Mouse (Mus musculus): Measurements from ENCODE around the gene Sox5.
A peak's percentile ranks its signal among the peaks of the same experiment; 100 is the strongest.

Gene Sox5

DNA sequence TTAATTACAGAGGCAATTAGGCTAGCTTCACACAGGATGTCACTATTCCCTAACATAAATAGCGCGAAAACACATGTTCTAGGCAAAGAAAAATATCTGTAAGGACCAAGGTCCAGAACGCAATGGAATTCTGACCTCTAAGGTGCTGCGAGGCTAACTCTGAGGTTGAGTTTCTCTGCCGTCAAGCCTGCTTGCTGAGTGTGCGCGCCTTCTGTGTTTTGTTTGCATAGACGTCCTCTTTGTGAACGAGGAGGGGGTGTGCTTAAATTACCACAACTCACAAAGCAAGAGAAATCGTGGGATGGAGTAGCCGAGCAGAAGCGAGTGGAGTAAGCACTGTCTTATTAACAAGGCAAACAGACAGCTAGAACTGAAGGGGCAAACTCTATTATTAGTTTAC lies 202.5 kb downstream of the Sox5 start:
- DNase-seq (ENCODE audit: low read depth, low spot score), result no peak

- DNase-seq (ENCODE audit: low read depth, low spot score), result peak; percentile 5
Observed at GRCm38 (mm10) chr6:144570850-144571249, 210.9 kb downstream of the Sox5 start.

DNA sequence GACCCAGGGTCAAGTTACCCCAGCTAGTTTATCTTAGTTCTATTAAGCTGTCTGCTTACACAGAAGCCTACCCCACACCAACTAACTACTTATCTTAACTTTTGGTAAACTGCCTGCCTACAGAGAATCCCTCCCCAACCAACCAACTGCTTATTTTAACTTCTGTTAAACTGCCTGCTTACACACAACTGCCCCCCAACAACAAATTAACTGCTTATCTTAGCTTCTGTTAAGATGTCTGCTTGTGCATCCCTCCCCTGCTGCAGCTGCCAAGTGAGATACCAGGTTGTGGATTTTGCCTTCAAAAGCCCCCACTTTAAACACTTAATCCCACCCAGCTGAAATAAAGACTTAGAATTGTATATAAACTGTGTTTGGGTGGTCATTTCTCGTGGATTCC lies 215.9 kb downstream of the Sox5 start:
- no peak for DNase-seq (ENCODE audit: low read depth, low spot score)

DNA sequence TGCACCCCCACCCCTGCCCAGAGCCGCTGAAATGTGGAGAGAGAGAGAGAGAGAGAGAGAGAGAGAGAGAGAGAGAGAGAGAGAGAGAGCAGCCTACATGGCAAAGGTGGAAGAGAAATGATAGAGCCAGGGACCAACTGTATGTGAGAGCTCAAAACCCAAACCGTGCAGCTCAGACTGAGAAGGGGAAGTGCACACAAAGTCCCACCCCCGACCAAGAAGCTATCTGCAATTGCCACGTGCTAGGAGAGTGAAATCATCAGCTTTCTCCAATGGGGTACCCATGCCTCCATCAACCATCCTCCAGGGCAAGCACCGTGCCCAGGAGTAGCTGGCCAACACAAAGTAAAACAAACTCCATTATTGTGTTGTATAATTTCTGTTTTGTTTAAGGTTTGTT lies 220.1 kb downstream of the Sox5 start:
- no peak for DNase-seq (ENCODE audit: low read depth, low spot score)

DNA sequence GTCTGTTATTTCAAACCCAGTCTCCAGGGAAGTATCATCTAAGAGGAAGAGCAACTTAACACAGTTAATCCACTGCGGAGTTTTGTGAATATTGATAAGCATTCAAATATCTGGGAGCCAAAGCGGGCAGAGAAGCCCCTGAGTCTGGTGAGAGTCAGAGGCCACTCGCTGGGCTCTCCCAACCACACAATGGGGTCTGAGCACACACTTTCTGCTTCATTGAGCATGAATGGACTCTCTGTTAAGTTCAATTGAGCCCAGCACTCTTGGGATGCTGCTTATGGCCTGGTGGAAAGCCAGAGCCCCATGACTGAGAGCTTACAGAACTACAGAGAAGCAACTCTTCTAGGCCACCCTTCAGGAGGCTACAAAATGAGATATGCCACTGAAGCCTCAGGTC lies 221.6 kb downstream of the Sox5 start:
- no peak for DNase-seq (ENCODE audit: low read depth, low spot score)

- DNase-seq (ENCODE audit: low read depth, low spot score), result no peak
Observed at GRCm38 (mm10) chr6:144553476-144553875, 228.3 kb downstream of the Sox5 start.

- no peak for DNase-seq (ENCODE audit: low read depth, low spot score)
Observed at GRCm38 (mm10) chr6:144548991-144549390, 232.8 kb downstream of the Sox5 start.

DNA sequence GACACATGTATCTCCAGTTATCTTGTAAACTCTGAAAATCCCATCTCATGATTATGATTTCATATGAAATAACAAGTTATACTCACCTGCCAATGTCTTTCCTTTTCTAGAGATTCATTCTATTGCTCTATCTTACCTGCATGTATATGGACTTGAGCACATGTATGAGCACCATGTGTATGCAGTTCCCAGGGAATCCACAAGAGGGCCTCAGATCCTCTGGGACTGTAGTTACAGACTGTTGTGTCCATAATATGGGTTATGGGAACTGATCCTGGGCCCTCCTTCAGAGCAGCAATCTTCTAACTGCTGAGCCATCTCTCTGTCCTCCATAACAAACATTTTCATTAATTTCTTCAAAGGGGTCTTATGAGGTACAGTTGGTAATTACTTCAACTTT lies 234.6 kb downstream of the Sox5 start:
- DNase-seq (ENCODE audit: low read depth, low spot score), result no peak

GRCm38 (mm10) chr6:144545549-144545948 lies 236.2 kb downstream of the Sox5 start:
- no peak for DNase-seq (ENCODE audit: low read depth, low spot score)

DNA sequence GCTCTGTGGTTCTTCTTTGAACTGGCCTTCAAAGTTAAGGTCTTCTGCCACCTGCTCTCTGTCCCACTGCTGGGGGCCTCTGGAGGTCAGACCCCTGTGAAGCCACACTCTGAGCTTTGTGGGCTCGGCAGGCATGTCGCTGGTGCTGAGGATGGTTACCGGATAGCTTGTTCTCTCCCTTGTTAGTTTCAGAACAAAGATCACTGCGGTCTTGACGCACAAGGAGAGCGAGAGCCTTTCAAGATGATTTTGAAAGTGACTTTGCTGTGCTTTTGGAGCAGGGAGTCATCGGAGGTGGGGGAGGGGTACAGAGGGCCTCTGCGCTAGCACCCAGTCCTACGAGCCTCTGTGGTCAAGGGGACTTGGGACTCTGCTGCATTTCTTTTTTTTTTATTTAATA lies 240.5 kb downstream of the Sox5 start:
- DNase-seq (ENCODE audit: low read depth, low spot score), result peak; percentile 64

GRCm38 (mm10) chr6:144539439-144540192 lies 242.2 kb downstream of the Sox5 start:
- no peak for DNase-seq (ENCODE audit: low read depth, low spot score)

DNA sequence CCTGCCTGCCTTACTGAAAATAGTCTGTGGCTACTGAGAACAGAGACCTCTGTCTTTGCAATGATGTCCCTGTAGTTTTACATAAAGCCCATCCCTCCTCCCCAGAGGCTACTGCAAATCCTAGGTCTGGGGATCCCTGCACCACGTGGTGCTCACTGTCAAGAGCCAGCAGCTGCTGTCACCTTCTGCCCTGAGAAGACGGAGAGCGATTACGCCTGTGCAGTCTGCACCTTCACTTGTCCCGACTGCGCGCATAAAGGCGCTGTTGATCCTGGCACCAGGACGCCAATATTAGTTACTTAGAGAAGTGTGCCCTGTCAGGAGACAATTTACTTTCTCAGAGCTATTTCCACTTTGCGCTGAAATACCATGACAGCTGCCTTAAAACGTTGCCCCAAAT lies 258.3 kb downstream of the Sox5 start:
- DNase-seq (ENCODE audit: low read depth, low spot score), result no peak

DNA sequence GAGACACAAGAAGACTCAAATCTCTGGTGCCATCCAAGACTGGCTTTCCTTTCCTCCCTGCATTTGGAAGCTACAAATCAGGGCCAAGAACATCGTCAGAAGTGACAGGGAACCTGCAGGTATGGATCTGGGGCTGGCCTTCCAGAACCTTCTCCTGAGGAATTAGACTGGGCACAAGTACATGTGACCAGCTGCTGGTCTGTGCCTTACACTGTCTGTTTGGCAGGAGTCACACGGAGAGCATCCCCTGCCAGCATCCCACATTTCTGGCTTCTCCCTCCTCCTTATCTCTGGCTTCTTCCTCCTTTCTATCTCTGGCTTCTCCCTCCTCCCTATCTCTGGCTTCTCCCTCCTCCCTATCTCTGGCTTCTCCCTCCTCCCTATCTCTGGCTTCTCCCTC lies 263.0 kb downstream of the Sox5 start:
- no peak for DNase-seq (ENCODE audit: low read depth, low spot score)

DNA sequence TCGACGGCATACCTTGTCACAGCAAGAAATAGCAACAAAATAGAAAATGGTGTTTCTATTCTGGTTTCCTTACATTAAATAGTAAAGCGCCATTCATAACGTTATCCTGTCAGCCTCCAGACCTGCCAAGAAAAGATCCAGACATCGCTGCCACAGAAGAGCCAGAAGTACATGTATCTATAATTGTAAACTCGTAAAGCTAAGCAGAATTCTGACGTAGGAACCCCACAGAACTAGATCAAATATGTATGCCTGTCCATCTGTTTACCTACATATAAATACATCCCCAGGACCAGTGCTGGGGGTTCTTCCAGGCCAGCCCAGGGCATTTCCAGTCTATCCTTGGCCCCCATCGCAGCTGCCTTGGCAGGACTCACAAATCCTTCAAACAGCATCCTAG lies 265.9 kb downstream of the Sox5 start:
- DNase-seq (ENCODE audit: low read depth, low spot score), result no peak

- DNase-seq (ENCODE audit: low read depth, low spot score), result no peak
Observed at GRCm38 (mm10) chr6:144513761-144514160, 268.0 kb downstream of the Sox5 start.

GRCm38 (mm10) chr6:144511925-144512324 lies 269.9 kb downstream of the Sox5 start:
- DNase-seq (ENCODE audit: low read depth, low spot score), result no peak

GRCm38 (mm10) chr6:144510147-144510546 lies 271.6 kb downstream of the Sox5 start:
- DNase-seq (ENCODE audit: low read depth, low spot score), result no peak

DNA sequence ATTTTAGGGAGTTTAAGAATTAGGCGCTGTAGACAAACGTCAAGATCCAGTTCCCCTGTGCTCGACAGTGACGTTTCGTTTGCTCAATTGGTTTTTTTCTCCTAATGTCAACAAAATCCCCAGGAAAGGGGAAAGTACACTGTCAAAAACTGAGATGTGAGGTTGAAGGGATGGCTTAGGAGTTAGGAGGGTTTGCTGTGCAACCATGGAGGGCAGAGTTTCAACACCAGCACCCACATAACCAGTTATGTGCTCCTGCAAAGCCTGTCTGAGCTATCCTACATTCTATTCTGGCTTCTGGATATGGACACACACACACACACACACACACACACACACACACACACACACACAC lies 277.6 kb downstream of the Sox5 start:
- no peak for DNase-seq (ENCODE audit: low read depth, low spot score)

DNA sequence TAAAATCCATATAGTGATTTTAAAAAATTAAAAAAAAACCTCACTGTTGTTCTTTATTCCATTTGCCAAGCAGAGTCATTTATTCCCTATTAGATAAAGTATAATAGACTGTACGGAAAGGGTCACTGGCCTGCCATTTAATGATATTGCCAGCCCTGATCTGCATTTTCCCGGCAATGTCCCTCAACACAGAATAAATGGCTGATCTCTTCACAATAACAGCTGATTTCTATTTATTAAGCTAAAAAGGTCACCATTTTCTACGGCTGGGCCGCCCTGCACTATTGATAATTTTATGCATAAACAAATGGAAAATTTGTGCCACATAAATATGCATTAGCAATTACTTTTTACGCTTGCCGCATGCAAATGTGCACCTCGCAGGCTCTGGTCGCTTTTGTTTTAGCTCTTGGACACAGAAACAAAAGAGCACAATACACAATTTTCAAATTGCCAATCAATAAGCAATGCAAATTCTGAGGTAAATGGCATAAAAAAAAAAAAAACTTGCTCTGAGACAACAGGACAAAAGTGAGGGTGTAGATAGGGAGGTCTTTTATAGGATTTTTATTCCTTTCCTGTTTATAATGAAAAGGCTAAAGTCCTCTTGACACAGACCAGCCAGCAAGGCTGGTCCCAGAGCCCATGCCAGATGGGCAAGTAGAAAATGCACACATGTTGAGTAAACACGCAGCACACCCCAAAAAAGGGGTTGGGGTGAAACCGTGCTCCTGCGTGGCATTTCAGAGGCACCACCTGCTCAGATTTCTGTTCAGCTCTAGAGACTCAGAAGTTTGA lies 278.2 kb downstream of the Sox5 start:
- no peak for DNase-seq (ENCODE audit: low read depth, low spot score)

DNA sequence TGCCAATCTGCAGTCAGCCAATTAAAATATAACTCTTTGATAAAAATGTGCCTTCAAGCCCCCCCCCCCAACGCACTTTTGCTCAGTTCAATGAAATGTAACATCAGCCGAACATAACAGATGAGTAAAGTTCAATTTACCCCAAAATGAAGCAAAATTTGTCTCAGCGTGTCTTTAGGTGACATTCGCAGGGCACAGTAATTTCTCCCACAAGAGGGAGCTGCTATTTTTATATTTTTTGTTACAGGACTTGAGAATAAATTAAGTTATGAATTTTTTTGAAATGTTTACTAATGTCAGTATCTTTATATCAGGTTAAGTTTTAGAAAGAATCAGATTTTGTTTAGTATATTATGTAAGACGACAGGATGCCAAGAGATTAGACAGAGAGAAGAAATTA lies 280.3 kb downstream of the Sox5 start:
- no peak for DNase-seq (ENCODE audit: low read depth, low spot score)

DNA sequence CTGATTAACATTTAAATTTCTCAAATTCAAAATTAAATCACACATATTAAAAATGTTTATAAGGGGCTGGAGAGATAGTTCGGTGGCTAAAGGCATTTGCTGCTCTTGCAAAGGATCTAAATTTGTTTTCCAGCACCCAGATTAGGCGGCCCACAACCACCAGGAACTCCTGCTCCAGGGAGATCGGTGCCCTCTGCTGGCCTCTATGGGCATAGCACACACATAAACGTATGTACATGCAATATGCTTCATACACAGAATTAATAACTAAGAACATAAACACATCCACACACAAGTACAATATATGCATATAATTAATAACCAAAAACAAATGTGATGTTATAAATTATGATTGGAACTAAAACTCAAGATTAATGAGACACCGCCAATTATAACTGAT lies 283.6 kb downstream of the Sox5 start:
- DNase-seq (ENCODE audit: low read depth, low spot score), result no peak

DNA sequence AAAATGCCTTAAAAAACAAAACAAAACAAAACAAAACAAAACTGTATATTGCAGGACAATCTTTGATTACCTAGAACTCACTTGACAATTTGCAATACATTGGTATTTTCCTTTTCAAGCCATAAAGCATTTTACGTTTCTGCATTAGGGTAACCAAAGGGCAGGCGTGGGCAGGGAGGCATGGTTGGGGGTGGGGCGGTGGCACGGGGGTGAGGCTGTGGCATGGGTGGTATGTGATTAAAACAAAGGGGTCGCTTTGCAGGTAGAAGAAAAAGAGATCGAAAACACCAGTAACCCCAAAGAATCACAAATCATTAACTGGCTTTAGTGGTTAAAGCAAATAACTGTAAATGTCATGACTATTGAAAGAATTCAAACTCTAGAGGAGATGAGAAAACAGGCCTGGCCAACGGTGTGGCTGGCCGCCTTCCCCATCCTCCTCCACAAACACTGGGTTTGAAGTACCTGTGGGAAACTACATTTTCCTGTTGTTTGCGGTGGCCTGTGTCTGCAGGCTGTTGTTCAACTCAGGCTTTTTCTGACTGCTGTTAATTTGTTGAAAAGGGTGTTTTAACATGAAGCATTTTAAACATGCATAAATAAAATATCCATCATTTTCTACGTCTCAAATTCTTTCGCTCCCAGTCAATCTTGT lies 289.9 kb downstream of the Sox5 start:
- DNase-seq (ENCODE audit: low read depth, low spot score), result no peak

DNA sequence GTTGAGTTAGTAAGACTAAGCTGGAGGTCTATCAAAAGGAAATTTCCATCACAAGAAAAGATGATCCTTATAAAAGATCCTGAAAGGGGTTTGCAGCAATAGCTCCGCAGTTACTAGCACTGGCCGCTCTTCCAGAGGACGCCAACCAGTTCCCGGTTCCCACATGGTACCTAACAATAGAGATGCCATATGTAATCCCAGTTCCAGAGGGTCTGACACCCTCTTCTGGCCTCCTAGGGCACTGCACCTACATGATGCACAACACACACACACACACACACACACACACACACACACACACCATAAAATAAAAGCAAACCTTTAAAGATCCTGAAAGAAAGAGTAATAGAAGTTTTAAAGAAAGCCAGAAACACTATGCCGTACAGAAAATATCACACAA lies 290.9 kb downstream of the Sox5 start:
- no peak for DNase-seq (ENCODE audit: low read depth, low spot score)
